Mouse (Mus musculus): Measurements from ENCODE around the gene Unc13b.

The Unc13b gene

GRCm38 (mm10) chr4:43037860-43038566, 20.7 kb upstream of the Unc13b start:
- DNase-seq (ENCODE audit: low read depth), result no peak

- DNase-seq (ENCODE audit: low read depth), result no peak
Measured at GRCm38 (mm10) chr4:43038567-43039495, 19.9 kb upstream of the Unc13b start.

GRCm38 (mm10) chr4:43039609-43040008, 19.1 kb upstream of the Unc13b start:
- no peak for DNase-seq (ENCODE audit: low read depth)

- peak; percentile 96 for DNase-seq (ENCODE audit: low read depth)
Measured at GRCm38 (mm10) chr4:43040114-43040572, 18.6 kb upstream of the Unc13b start.

- DNase-seq (ENCODE audit: low read depth), result no peak
Measured at GRCm38 (mm10) chr4:43040881-43041547, 17.7 kb upstream of the Unc13b start.

- DNase-seq (ENCODE audit: low read depth), result peak; percentile 91
Measured at GRCm38 (mm10) chr4:43043644-43044357, 15.0 kb upstream of the Unc13b start.

GRCm38 (mm10) chr4:43044673-43045072, 14.1 kb upstream of the Unc13b start:
- peak; percentile 55 for DNase-seq (ENCODE audit: low read depth)

GRCm38 (mm10) chr4:43045285-43045658, 13.5 kb upstream of the Unc13b start:
- DNase-seq (ENCODE audit: low read depth), result no peak

GRCm38 (mm10) chr4:43045659-43046302, 13.0 kb upstream of the Unc13b start, which contains the start of gene Fam214b:
Gene Fam214b (minus strand): TSS chr4:43046220.
- peak; percentile 96 for DNase-seq (ENCODE audit: low read depth)

GRCm38 (mm10) chr4:43046607-43047006, 12.1 kb upstream of the Unc13b start:
- no peak for DNase-seq (ENCODE audit: low read depth)

- DNase-seq (ENCODE audit: low read depth), result peak; percentile 91
Measured at GRCm38 (mm10) chr4:43047231-43047630, 11.5 kb upstream of the Unc13b start.

- DNase-seq (ENCODE audit: low read depth), result peak; percentile 87
Measured at GRCm38 (mm10) chr4:43052627-43053026, 6.1 kb upstream of the Unc13b start.

GRCm38 (mm10) chr4:43057654-43058053, 1.1 kb upstream of the Unc13b start:
- DNase-seq (ENCODE audit: low read depth), result no peak

GRCm38 (mm10) chr4:43058392-43058752, 381 bp upstream of the Unc13b start:
- no peak for DNase-seq (ENCODE audit: low read depth)

GRCm38 (mm10) chr4:43059697-43060096, 944 bp downstream of the Unc13b start:
- no peak for DNase-seq (ENCODE audit: low read depth)

GRCm38 (mm10) chr4:43060286-43060685, 1.5 kb downstream of the Unc13b start:
- no peak for DNase-seq (ENCODE audit: low read depth)

- DNase-seq (ENCODE audit: low read depth), result no peak
Measured at GRCm38 (mm10) chr4:43065471-43065870, 6.7 kb downstream of the Unc13b start.

GRCm38 (mm10) chr4:43074923-43075322, 16.2 kb downstream of the Unc13b start:
- DNase-seq (ENCODE audit: low read depth), result no peak

- no peak for DNase-seq (ENCODE audit: low read depth)
Measured at GRCm38 (mm10) chr4:43078071-43078718, 19.4 kb downstream of the Unc13b start.

GRCm38 (mm10) chr4:43082458-43082857, 23.7 kb downstream of the Unc13b start:
- DNase-seq (ENCODE audit: low read depth), result no peak

- no peak for DNase-seq (ENCODE audit: low read depth)
Measured at GRCm38 (mm10) chr4:43089950-43090349, 31.2 kb downstream of the Unc13b start.

Measured in induced T-regulatory cell, adult 2 months (primary cell).